Mouse (Mus musculus) cerebellum, adult 18-20 months (tissue): ENCODE measurements around the gene Spata48.
A peak's percentile ranks its signal among the peaks of the same experiment; 100 is the strongest.

Source experiments
- DNase-seq, 2 experiments: peaks; one replicate each; pipeline ENCODE4 v3.0.0; 2021

The Spata48 gene

GRCm38 (mm10) chr11:11545948-11546347, 84.1 kb downstream of the Spata48 start:
- DNase-seq: no peak

GRCm38 (mm10) chr11:11546903-11547511, 85.1 kb downstream of the Spata48 start:
- DNase-seq: no peak

GRCm38 (mm10) chr11:11547597-11548240, 85.8 kb downstream of the Spata48 start:
- DNase-seq: no peak

- no peak for DNase-seq
Observed at GRCm38 (mm10) chr11:11555563-11555962, 93.7 kb downstream of the Spata48 start.

GRCm38 (mm10) chr11:11556186-11556585, 94.3 kb downstream of the Spata48 start:
- no peak for DNase-seq

- peak; percentile 4 to 26 for DNase-seq
Observed at GRCm38 (mm10) chr11:11557173-11557967, 95.5 kb downstream of the Spata48 start.

- no peak for DNase-seq
Observed at GRCm38 (mm10) chr11:11558662-11559061, 96.8 kb downstream of the Spata48 start.

GRCm38 (mm10) chr11:11559099-11559686, 97.3 kb downstream of the Spata48 start:
- no peak for DNase-seq

GRCm38 (mm10) chr11:11561118-11561517, 99.2 kb downstream of the Spata48 start:
- no peak for DNase-seq

- DNase-seq: no peak
Observed at GRCm38 (mm10) chr11:11564266-11565044, 102.6 kb downstream of the Spata48 start.
